Mouse (Mus musculus) heart, embryonic 12.5 days (tissue): ENCODE results near the gene Nrxn1. TPM values are rescaled to one million over a fixed set of nuclear protein-coding genes. Genes with fewer than 3 reads are reported as not detected.

Experiments
- ATAC-seq: fragments of 200-750 bp; cut with Nextera tagmentation; 2 replicates; pipeline ENCODE4 v1.8.0; 2017; ENCODE audit warnings: moderate TSS enrichment, moderate library complexity; ENCODE audit not compliant: insufficient number of reproducible peaks, low FRiP score
- H3K27ac ChIP-seq: fragments of 300-500 bp; sonication (generic); 2 replicates; pipeline ENCODE4 v1.5.1; 2016; ENCODE audit warnings: mild to moderate bottlenecking, moderate library complexity; ENCODE audit not compliant: poor library complexity, severe bottlenecking
- H3K27me3 ChIP-seq: fragments of 300-500 bp; sonication (generic); replicated peaks from 2 replicates; pipeline ENCODE4 v1.6.1; 2016; ENCODE audit warnings: mild to moderate bottlenecking, moderate library complexity
- H3K36me3 ChIP-seq: fragments of 300-500 bp; sonication (generic); 2 replicates; pipeline ENCODE4 v1.6.1; 2016; ENCODE audit warnings: mild to moderate bottlenecking, moderate library complexity
- H3K4me1 ChIP-seq: fragments of 300-500 bp; sonication (generic); replicated peaks from 2 replicates; pipeline ENCODE4 v1.6.1; 2016; ENCODE audit warnings: mild to moderate bottlenecking
- H3K4me2 ChIP-seq: fragments of 300-500 bp; sonication (generic); 2 replicates; pipeline ENCODE4 v1.6.1; 2016; ENCODE audit warnings: mild to moderate bottlenecking, moderate library complexity
- H3K4me3 ChIP-seq: fragments of 300-500 bp; sonication (generic); 2 replicates; pipeline ENCODE4 v1.5.1; 2016; ENCODE audit warnings: mild to moderate bottlenecking
- H3K9ac ChIP-seq: fragments of 300-500 bp; sonication (generic); 2 replicates; pipeline ENCODE4 v1.6.1; 2016; ENCODE audit warnings: mild to moderate bottlenecking, moderate library complexity
- H3K9me3 ChIP-seq: fragments of 300-500 bp; sonication (generic); replicated peaks from 2 replicates; pipeline ENCODE4 v1.6.1; 2016; ENCODE audit warnings: mild to moderate bottlenecking, moderate library complexity
- WGBS: fragments of 180-500 bp; shearing (Covaris S2); methylation state at CpG from one replicate; pipeline ENCODE4 v1.1.7; 2016; 5-methylcytosine and 5-hydroxymethylcytosine counted together
- polyA plus RNA-seq: library from polyadenylated mRNA; unstranded; fragments of >200 nt; fragmentation: Nextera tagmentation; extraction: Ambion mirVana; gene quantifications from 2 replicates; pipeline ENCODE4 v1.2.1, GENCODE M21; 2016

Gene Nrxn1
- polyA plus RNA-seq, 1 experiment from 2014 or later: 1.6 TPM

DNA sequence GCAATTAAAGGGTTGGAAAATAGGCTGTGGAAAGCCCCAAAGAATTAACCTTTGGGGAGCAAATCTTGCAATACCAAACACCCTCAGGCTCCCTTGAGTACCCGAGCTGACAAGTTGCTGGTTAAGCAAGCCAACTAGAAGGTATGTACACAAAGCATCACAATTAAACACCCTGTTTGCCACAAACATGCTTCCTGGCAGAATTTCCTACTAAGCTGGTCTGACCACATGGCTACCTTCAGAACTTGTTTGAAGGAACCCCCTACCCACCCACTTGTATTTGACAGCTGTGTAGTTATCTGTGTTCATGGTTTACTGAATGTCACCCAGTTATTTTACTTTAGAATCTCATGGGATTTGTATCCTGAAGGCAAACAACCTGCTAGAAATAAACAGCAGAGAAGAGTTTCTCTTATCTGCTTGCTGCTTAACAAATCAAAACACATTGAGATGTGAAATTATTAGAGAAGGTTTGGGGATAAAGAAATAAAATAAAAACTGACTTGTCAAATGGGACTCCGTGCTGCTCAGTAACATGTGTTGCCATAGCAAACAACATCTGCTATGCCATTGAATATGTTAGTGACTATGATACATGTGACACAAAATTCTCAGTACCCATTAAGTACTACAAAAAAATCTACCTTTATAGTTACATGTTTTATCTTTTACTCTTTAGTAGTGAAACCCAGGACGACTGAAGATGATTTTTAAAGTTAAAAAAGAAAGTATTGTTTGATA, 746.0 kb downstream of the Nrxn1 start:
- Histone ChIP-seq H3K27ac (no peak overlapping the region), H3K27me3 (no peaks in the 10 kb centered on the region), H3K9me3 (no peaks in the 10 kb centered on the region), H3K36me3 (no peaks in the 10 kb centered on the region), H3K4me3 (no peak overlapping the region), H3K4me2 (no peak overlapping the region), H3K9ac (no peak overlapping the region), H3K4me1 (no peaks in the 10 kb centered on the region)
- ATAC-seq: no peak
- WGBS: 68% methylated on average over 3 of the region's 3 CpGs

DNA sequence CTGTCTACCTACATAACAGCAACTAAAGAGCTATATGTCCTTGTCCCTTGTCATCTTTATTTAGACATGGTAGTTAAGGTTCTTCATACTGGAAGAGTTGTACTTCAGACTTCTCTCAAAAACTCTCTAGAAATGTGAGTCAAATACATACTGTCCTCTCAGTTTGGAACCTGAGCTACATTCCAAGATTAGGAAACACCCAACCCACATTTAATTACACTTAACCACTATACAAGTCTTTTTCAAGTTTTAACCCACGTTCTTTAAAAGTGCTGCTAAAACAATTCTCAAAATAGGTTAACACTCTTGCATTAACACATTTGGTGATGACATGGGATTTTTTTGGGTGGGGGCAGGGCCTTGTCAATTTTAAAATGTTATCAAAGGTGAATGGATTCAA, 759.4 kb downstream of the Nrxn1 start:
- H3K4me2 ChIP-seq: no peak overlapping the region
- H3K4me3 ChIP-seq: no peak overlapping the region
- no peaks in the 10 kb centered on the region for H3K27me3 ChIP-seq
- H3K4me1 ChIP-seq: no peaks in the 10 kb centered on the region
- no peak for ATAC-seq
- H3K9ac ChIP-seq: no peak overlapping the region
- WGBS: 75% methylated on average over 1 of the region's 1 CpGs
- no peak overlapping the region for H3K27ac ChIP-seq
- H3K36me3 ChIP-seq: no peaks in the 10 kb centered on the region
- no peaks in the 10 kb centered on the region; the same call in 1 of the 2 replicates for H3K9me3 ChIP-seq

DNA sequence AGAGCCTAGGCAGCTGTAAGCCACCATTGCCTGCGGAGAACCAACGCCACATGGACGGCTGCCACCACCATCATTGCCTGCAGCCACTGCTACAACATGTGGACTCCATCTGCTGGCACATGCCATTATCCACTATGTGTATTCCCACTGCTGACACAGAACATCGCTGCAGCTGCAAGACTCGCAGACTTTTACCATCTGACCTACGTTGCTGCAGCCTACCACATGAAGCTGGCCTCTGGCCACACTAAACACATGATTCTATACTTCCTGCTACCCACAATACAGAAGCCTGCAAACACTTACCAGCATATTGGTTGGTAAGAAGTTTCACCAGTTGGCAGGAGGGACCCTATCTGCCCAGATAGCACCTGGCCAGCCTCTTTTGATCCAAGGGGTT, 769.2 kb downstream of the Nrxn1 start:
- Histone ChIP-seq H3K36me3 (no peaks in the 10 kb centered on the region), H3K27ac (no peak overlapping the region), H3K9ac (no peak overlapping the region), H3K9me3 (no peaks in the 10 kb centered on the region), H3K4me1 (no peaks in the 10 kb centered on the region), H3K27me3 (no peaks in the 10 kb centered on the region), H3K4me2 (no peak overlapping the region), H3K4me3 (no peak overlapping the region)
- ATAC-seq: 0 out of 2 replicates have a peak, but pooled peaks have one; percentile 9
- WGBS: 83% methylated on average over 6 of the region's 6 CpGs

DNA sequence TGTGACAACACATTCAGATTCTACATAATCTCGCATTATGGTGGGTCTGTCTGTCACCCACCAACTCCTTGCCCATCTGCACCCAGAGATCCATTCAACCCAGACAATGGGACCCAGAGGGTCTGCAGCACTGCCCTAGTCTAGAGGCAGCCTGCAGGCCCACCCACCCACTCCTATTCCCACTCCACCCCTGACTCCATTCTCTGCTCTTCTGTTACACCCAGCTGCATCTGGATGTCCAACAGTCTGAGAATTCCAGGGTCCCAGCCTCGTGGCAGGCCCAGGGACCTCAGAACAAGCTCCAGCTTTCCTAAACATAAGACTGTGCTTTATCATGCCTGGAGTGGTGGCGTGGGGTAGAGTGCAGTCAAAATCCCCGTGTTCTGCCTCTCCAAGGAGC, 820.6 kb downstream of the Nrxn1 start:
- no peak overlapping the region for H3K9ac ChIP-seq
- no peak for ATAC-seq
- no peaks in the 10 kb centered on the region for H3K36me3 ChIP-seq
- WGBS: 46% methylated on average over 4 of the region's 4 CpGs
- H3K9me3 ChIP-seq: no peaks in the 10 kb centered on the region
- H3K4me3 ChIP-seq: no peak overlapping the region
- H3K27me3 ChIP-seq: no peaks in the 10 kb centered on the region
- H3K4me1 ChIP-seq: no peaks in the 10 kb centered on the region
- no peak overlapping the region for H3K27ac ChIP-seq
- no peak overlapping the region for H3K4me2 ChIP-seq

DNA sequence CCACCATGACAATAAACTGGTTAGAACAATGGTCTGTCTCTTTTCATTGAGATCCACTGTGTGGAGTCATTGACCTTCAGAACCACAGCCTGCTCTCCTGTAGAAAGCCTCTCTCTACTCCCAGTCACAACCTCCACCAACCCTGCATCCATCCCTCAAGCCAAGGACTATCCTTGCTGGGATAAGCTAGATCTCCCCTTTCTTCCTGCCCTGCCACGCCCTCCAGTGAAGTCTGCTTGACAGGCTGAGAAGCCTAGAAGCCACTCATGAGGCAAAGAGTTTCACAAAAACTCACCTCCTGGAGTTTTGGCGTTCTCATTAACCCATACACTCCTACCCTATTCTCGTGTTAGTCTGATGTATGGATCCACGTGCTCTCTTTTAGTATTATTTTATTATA, 821.7 kb downstream of the Nrxn1 start:
- no peaks in the 10 kb centered on the region for H3K4me1 ChIP-seq

DNA sequence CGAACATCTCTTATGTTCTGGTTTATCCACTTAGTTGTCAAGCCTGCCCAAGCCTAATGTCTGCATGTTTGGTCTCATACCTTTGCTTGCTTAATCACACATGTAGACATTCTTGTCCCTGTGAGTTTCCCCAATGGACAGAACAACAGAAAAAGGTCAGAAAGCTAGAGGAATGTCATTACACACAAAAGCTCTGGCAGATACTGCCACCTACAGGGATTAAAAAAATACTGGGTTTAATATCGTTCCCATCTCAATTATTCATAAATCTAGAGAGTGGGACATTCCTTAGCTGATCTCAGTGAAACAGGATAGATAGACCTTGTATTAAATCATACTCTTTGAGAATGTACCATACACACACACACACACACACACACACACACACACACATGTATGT, 823.7 kb downstream of the Nrxn1 start:
- H3K4me3 ChIP-seq: no peak overlapping the region
- no peak for ATAC-seq
- WGBS: 78% methylated on average over 2 of the region's 2 CpGs

More for the DNA sequence above, 821.7 kb downstream of the Nrxn1 start:
- no peak for ATAC-seq
- Histone ChIP-seq H3K9ac (no peak overlapping the region), H3K4me2 (no peak overlapping the region), H3K4me3 (no peak overlapping the region), H3K36me3 (no peaks in the 10 kb centered on the region), H3K27me3 (no peaks in the 10 kb centered on the region), H3K27ac (no peak overlapping the region), H3K9me3 (no peaks in the 10 kb centered on the region)
- WGBS: 30% methylated on average over 4 of the region's 4 CpGs

DNA sequence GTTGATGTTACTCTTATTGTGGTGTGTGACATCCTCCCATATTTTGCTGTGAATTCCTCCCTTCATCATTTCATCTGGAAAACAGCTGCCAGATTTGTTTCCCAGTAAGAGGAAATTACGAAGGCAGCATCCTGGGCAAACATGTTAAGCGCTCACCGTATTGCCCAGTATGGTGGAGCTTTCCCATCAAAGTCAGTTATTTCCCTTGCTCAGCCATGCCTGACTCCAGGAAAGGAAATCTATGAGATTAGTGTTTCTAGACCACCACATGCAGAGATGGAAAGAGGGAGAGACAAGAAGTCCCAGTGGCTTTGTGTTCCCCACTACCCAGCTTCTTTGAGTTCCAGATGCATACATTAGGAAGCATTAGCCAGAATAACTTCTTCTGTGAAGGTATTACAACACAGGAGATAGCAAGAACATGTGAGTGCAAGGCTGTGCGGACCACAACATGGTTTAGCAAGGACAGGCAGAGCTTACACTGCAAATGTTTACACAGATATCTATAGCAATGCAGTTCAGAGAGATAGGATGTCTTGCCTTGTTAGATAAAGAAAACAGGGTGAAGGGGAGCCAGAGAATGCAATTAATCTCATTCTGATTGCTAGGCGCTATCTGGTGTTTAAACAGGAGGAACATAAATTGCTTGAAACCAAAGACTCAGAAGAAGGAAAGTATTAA, 839.3 kb downstream of the Nrxn1 start:
- Histone ChIP-seq H3K27ac (no peak overlapping the region), H3K36me3 (no peaks in the 10 kb centered on the region), H3K27me3 (no peaks in the 10 kb centered on the region), H3K4me2 (no peak overlapping the region), H3K4me3 (no peak overlapping the region), H3K4me1 (no peaks in the 10 kb centered on the region; the same call in 1 of the 2 replicates), H3K9ac (no peak overlapping the region), H3K9me3 (no peaks in the 10 kb centered on the region)
- WGBS: 41% methylated on average over 5 of the region's 5 CpGs
- ATAC-seq: peak; percentile 74

More for the DNA sequence above, 823.7 kb downstream of the Nrxn1 start:
- H3K9ac ChIP-seq: no peak overlapping the region
- H3K27me3 ChIP-seq: no peaks in the 10 kb centered on the region
- no peak overlapping the region for H3K27ac ChIP-seq
- no peaks in the 10 kb centered on the region for H3K36me3 ChIP-seq
- H3K4me2 ChIP-seq: no peak overlapping the region
- no peaks in the 10 kb centered on the region for H3K9me3 ChIP-seq
- H3K4me1 ChIP-seq: no peaks in the 10 kb centered on the region

DNA sequence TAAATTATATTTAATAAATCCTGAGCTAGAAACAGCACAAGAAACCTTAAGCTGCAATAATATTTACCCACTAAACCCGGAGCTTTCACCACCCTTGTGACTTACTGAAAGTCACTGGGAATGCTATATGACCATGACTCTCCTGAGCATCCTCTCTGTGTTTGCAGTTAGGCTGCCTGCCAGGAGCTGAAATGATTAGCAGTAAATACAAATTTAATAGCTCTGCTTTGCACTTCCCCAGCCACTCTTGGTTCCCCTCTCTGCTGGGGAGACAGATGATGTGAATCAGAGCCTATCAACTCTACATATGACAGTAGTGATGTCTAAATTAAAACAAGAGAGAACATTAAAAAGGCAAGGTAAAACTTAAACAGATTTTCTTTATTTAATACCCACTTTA, 840.7 kb downstream of the Nrxn1 start:
- no peak overlapping the region for H3K4me2 ChIP-seq
- no peaks in the 10 kb centered on the region; the same call in 1 of the 2 replicates for H3K4me1 ChIP-seq
- no peaks in the 10 kb centered on the region for H3K9me3 ChIP-seq
- H3K36me3 ChIP-seq: no peaks in the 10 kb centered on the region
- 81% methylated on average over 1 of the region's 1 CpGs for WGBS
- no peak overlapping the region for H3K9ac ChIP-seq
- H3K4me3 ChIP-seq: no peak overlapping the region
- H3K27ac ChIP-seq: no peak overlapping the region
- ATAC-seq: no peak
- no peaks in the 10 kb centered on the region for H3K27me3 ChIP-seq

DNA sequence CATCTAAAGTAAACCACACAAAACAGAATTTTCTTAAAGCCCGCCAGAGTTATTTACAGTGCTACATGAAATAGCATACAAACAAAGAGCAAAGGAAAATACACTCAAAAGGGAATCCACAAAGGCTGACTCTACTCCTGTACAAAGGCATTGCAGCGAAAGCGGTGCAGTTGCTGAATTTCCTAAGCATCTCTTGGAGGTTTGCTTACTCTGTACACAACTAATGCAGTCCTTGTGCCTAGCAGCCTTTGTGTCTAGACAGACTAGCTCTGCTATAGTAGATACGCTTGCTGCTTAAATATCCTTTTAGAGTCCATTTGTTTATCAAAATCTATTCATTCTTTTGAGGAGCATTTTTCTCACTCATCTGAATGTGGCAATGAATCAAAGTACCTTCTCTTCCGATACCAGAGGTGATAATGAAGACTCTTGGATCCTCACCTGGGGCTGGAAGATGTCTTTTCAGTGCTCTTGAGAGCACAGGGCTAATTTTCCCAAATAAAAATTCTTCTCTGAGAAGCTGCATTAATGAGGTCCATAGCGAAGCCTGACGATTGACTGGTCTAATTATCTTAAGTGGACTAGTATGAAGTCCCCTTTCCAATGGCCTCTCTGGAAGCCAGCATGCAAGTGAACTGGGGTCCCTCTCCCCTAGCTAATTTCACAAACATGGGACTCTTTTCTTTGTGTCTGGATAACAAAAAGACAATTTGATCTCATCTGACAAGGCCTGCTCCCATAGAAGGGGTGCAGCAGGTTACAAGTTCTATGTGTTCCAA, 845.6 kb downstream of the Nrxn1 start:
- 84% methylated on average over 7 of the region's 7 CpGs for WGBS
- H3K4me2 ChIP-seq: no peak overlapping the region
- no peaks in the 10 kb centered on the region for H3K36me3 ChIP-seq
- H3K9ac ChIP-seq: no peak overlapping the region
- H3K4me3 ChIP-seq: no peak overlapping the region
- H3K4me1 ChIP-seq: no peaks in the 10 kb centered on the region
- no peak for ATAC-seq
- no peaks in the 10 kb centered on the region for H3K27me3 ChIP-seq
- no peaks in the 10 kb centered on the region for H3K9me3 ChIP-seq
- no peak overlapping the region for H3K27ac ChIP-seq

DNA sequence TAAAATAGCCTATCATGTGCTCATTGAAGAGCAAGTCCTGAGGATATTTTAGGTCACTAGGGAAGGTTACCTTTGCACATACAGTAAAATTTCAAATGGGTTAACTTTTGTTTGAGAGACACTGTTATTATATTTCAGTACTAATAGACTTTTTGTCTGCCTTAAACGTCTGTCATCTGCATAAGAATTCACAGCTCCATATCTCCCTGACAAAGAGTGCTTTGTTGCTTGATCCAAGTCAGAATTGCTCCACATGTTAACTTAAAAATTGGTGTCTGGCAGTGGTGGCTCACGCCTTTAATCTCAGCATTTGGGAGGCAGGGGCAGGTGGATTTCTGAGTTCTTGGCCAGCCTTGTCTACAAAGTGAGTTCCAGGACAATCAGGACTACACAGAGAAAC, 848.5 kb downstream of the Nrxn1 start:
- no peak overlapping the region for H3K4me3 ChIP-seq
- no peak overlapping the region for H3K27ac ChIP-seq
- no peak overlapping the region for H3K9ac ChIP-seq
- 47% methylated on average over 2 of the region's 2 CpGs for WGBS
- no peaks in the 10 kb centered on the region for H3K36me3 ChIP-seq
- no peak overlapping the region for H3K4me2 ChIP-seq
- H3K27me3 ChIP-seq: no peaks in the 10 kb centered on the region
- no peaks in the 10 kb centered on the region for H3K9me3 ChIP-seq
- ATAC-seq: no peak
- no peaks in the 10 kb centered on the region for H3K4me1 ChIP-seq

DNA sequence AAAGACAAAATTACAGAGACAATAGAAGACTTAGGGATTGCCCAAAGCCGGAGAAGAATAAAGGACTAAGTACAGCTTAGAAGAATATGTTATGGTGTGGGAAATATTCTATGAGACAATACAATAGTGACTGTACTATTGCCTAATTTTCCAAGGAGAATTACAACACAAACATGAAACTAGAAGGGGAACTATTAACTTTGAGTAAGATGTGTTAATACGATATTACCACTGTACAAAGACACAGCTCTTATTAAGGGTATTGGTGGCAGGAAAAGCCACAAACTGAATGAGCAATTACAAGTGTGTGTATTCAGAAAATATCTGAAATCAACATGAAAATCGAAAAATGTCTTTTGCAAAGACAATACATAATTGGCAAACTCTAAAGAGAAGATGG, 853.9 kb downstream of the Nrxn1 start:
- H3K9me3 ChIP-seq: no peaks in the 10 kb centered on the region
- H3K27me3 ChIP-seq: no peaks in the 10 kb centered on the region
- H3K4me1 ChIP-seq: no peaks in the 10 kb centered on the region
- no peaks in the 10 kb centered on the region for H3K36me3 ChIP-seq
- no peak overlapping the region for H3K9ac ChIP-seq
- H3K4me3 ChIP-seq: no peak overlapping the region
- ATAC-seq: no peak
- 73% methylated on average over 3 of the region's 3 CpGs for WGBS
- no peak overlapping the region for H3K27ac ChIP-seq
- no peak overlapping the region for H3K4me2 ChIP-seq
